In genomic region chr6:143070019-143070418, GRCm38 (mm10) we compare ENCODE assay signal across 24 mouse cellular contexts.
"Had no signal": no experiment of that assay in that cellular context is flagged by ENCODE, and none has a peak within 500 bp of the region (broad histone marks: within the 10 kb centered on the region; RNA-seq: fewer than 3 reads in every experiment).

No protein-coding gene starts in this region.

- H3K27me3 ChIP-seq: heart, embryonic 13.5 days; heart, embryonic 15.5 days; hindbrain, embryonic 12.5 days; intestine, embryonic 15.5 days; limb, embryonic 12.5 days had no signal

- H3K9ac ChIP-seq: heart, embryonic 13.5 days; heart, embryonic 15.5 days; hindbrain, embryonic 12.5 days; hindbrain, embryonic 14.5 days; intestine, embryonic 15.5 days; limb, embryonic 12.5 days had no signal

- H3K9me3 ChIP-seq: heart, embryonic 13.5 days; heart, embryonic 15.5 days; hindbrain, embryonic 10.5 days; hindbrain, embryonic 12.5 days; intestine, embryonic 15.5 days; limb, embryonic 10.5 days; limb, embryonic 12.5 days had no signal

- H3K4me2 ChIP-seq: heart, embryonic 11.5 days; heart, embryonic 13.5 days; heart, embryonic 15.5 days; hindbrain, embryonic 12.5 days; hindbrain, embryonic 14.5 days; intestine, embryonic 15.5 days; limb, embryonic 12.5 days had no signal

- H3K4me1 ChIP-seq: hindbrain, embryonic 12.5 days; intestine, embryonic 15.5 days; limb, embryonic 10.5 days; limb, embryonic 12.5 days had no signal

- DNase-seq: gastrocnemius, adult 2 months; gastrocnemius, postnatal 10 days; gastrocnemius, postnatal 25 days; heart, adult 2 months; heart, postnatal 4 days; kidney, adult 18-20 months; kidney, adult 8-10 months; kidney, postnatal 10 days; kidney, postnatal 25 days; kidney, postnatal 4 days had no signal

- ATAC-seq: hindbrain, embryonic 16.5 days; inflammation-experienced regulatory T-cells, adult 6 months; intestine, embryonic 15.5 days; intestine, postnatal 0 days had no signal

- H3K27ac ChIP-seq: gastrocnemius, adult 2 months; heart, adult 2 months; heart, embryonic 13.5 days; heart, embryonic 15.5 days; hindbrain, embryonic 10.5 days; hindbrain, embryonic 12.5 days; hindbrain, embryonic 14.5 days; intestine, embryonic 15.5 days; layer of hippocampus, adult 2 months; left cerebral cortex, adult 2 months; limb, embryonic 10.5 days; limb, embryonic 12.5 days had no signal

- H3K4me3 ChIP-seq: gastrocnemius, adult 2 months; heart, adult 2 months; heart, embryonic 13.5 days; heart, embryonic 15.5 days; hindbrain, embryonic 10.5 days; hindbrain, embryonic 12.5 days; intestine, embryonic 15.5 days; layer of hippocampus, adult 2 months; left cerebral cortex, adult 2 months; limb, embryonic 10.5 days; limb, embryonic 12.5 days had no signal
